Mouse (Mus musculus) layer of hippocampus, adult 8-10 months (tissue): ENCODE measurements around the gene Batf. TPM values are rescaled to one million over a fixed set of nuclear protein-coding genes. Genes with fewer than 3 reads are reported as not detected.
"Not testable (repeated sequence)": the region's sequence is repeated elsewhere in the genome, so short reads cannot be mapped to it uniquely, and the experiment has no call there.

Source experiments
- DNase-seq, 2 experiments: peaks; one replicate each; pipeline ENCODE4 v3.0.0; 2022; ENCODE audit warnings: low spot score in 2 of 2
- total RNA-seq, 4 experiments: library from RNA; stranded (reverse); gene quantifications; 2 replicates each; pipeline ENCODE4 v1.2.4; 2022

Gene Batf
- total RNA-seq, 4 experiments from 2014 or later: 0.94 to 1.2 TPM; not detected in 2

DNA sequence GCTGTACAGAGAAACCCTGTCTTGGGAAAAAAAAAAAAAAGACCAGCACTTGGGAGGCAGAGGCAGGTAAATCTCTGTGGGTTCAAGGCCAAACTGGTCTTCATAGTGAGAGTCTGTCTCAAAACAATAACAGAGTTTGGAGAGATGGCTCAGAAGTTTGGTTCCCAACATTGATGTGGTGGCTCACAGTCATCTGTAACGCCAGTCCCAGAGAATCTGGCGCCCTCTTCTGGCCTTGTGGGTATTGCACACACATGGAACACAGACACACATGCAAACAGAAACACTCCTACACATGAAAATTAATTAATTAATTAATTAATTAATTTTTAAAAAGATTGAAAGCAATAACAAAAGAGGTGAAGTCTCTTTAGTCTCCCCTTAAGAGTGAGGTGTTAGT lies 4.1 kb upstream of the Batf start:
- DNase-seq: no peak

- no peak for DNase-seq
Observed at GRCm38 (mm10) chr12:85684411-85685275, 1.8 kb upstream of the Batf start.

GRCm38 (mm10) chr12:85687217-85687533 lies 706 bp downstream of the Batf start:
- DNase-seq: no peak

GRCm38 (mm10) chr12:85687846-85688245 lies 1.4 kb downstream of the Batf start:
- DNase-seq: no peak

DNA sequence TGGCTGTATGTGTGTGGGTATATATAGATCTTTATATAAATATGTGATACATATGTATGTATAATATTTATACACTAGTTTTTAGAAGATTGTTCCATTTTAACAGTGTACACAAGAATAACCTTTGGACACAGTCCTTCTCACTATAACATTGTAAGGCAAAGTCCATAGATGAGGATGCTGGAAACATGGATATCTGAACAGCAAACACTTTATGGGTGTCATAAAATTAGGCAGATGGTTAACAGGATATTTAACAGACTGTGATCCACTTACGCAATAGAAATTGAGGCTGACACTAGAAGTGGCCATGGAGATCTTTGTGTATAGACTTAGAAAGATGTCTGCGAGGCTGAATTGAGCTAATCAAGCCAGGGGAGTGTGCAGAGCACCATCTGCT lies 9.3 kb downstream of the Batf start:
- no peak for DNase-seq

DNA sequence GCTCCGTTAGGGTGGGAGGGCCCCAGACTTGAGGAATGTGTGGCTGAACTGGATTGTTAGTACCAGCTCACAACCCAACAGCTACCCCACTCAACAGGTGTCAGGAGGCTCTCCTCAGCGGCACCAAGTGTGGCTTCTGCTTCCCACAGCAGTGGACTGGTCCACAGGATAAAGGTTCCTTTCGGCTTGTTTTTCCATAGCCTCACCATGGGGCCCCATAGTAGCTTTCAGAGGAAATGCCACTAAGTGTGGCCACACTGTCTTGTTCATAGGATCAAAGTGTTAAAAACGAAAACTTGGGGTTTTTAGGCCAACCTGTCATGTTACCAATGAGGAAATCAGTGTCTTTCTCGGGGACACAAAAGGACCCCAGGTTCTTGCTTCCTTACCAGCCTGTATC lies 10.0 kb downstream of the Batf start:
- no peak for DNase-seq

DNA sequence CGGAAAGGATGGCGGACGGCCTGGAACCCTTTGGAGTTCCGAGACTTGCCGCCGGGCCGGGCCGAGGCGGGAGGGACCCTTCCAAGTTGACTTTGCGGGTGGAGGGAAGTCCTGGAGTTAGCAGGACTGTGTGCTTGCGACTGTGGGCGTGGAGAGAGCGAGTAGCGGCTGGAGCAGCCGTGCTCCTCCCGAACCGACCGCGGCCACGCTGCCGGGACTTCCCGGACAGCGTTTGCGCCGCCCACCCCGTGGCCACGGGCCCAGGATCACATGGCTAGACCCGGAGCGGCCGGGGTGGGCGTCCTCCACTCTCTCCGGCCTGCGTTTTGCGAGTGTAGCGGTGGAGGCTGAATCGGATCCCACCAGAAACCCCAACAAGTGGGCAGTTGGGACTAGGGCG lies 11.7 kb downstream of the Batf start:
- not testable (repeated sequence) for DNase-seq

GRCm38 (mm10) chr12:85700191-85700841 lies 13.8 kb downstream of the Batf start:
- DNase-seq: no peak

GRCm38 (mm10) chr12:85700842-85701223 lies 14.4 kb downstream of the Batf start:
- no peak for DNase-seq

DNA sequence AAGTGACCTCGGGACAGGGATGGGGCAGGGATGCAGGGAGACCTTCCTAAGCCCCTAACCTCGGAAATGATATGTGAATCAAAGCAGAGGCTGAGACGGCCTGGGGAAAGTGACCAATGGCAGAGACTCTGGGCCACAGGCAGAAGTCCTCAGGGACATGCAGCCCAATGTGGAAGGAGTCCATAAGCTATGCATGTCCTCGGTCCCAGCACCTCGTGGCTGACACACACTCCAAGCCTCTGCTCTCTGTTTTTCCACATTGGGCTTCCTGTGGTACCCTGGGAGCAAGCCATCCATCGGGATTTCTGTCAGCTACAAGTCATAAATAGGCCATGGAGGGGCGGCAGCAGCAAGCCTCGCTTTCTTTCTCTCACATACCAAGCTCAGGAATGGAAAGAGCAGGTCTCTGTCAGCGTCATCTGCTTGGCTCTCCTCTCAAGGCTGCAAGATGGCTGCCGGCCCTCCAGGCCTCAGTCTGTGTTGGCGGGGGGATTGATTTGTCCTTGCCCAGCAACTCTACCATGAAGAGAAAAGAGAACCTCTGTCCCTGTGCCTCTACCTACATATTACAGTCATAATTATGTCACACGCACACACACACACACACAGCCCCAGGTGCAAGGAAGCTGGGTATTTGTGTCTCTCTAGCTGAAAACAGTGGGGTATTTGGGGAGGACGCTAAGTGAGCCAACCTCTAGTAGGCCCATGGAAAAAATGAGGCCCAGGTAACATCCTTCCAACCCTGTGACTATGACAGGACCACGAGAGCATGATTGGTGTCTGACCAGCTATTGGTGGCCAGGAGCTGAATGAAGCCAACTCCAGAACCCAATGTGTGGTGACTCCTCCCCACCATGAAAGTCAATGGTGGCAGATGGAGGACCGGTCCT lies 15.9 kb downstream of the Batf start:
- DNase-seq: no peak

- no peak for DNase-seq
Observed at GRCm38 (mm10) chr12:85703507-85703906, 17.0 kb downstream of the Batf start.

DNA sequence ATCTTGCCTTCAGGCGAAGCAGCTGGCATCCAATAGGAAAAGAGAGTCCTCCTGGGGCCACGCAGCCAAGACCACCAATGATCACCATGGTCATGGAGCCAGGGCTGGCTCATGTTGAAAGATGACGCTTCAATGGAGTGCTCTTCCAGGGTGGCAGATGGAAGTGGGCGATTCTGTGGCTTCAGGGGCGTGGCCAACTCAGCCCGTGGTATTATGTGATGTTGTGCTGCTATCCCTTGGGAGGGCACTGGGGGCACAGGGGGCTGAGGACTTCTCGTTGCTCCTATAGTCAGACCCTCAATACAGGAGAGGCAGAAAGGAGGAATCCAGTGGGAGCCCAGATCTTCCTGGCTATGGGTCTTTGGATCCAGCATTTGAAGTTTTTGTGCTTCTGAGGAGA lies 18.1 kb downstream of the Batf start:
- no peak for DNase-seq

- DNase-seq: peak; percentile 22 to 23
Observed at GRCm38 (mm10) chr12:85705002-85705830, 18.7 kb downstream of the Batf start.

GRCm38 (mm10) chr12:85705831-85706530 lies 19.5 kb downstream of the Batf start:
- no peak for DNase-seq

DNA sequence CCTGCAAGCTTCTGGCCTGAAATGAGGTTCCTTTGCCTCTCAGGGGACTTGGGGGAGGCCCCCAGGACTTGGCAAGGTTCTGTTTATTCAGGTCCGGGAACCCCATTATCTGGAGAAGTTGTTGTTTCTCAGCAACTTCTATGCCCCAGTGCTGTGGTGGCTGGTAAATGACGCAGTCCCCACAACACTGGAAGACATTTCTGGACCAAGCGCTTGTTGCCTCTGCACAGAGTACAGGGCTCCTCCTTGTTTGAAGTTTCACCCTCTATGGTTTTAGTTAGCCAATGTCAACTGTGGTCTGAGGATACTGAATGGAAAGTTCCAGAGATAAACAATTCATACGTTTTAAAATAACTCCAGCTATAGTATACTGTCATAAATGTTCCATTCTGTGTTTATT lies 20.4 kb downstream of the Batf start:
- no peak for DNase-seq

- DNase-seq: no peak
Observed at GRCm38 (mm10) chr12:85707391-85707790, 20.9 kb downstream of the Batf start.

DNA sequence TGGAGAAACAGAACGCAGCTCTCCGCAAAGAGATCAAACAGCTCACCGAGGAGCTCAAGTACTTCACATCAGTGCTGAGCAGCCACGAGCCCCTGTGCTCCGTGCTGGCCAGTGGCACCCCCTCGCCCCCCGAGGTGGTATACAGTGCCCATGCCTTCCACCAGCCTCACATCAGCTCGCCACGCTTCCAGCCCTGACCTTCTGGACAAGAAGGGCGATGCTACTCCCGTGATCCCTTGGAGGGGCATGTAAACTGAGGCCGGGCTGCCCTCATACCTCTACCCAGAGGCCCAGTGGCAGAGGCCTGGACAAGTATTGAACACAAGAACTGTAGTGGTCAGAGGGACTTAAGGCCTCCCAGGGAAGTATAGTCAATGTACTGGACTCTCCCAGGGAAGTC lies 22.1 kb downstream of the Batf start:
- DNase-seq: no peak

- DNase-seq: no peak
Observed at GRCm38 (mm10) chr12:85710695-85711094, 24.2 kb downstream of the Batf start.

DNA sequence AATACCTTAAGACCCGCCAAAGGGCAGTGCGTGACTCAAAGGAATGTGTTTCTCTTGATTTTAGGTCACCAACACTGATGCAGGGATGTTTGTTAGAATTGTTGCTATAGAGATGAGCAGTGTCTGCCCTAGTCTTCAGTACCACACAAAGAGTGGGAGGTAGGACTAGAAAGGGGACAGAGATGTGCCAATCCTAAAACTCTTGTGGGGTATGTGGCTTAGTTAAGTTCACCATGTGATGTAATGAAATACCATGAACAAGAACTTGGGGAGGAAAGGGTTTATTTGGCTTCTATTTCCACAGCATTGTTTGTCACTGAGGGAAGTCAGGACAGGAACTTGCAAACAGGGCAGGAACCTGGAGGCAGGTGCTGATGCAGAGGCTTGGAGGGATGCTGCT lies 26.1 kb downstream of the Batf start:
- DNase-seq: no peak

- DNase-seq: no peak
Observed at GRCm38 (mm10) chr12:85714126-85714525, 27.7 kb downstream of the Batf start.

GRCm38 (mm10) chr12:85725306-85725705 lies 38.8 kb downstream of the Batf start:
- no peak for DNase-seq
